Mouse (Mus musculus): ENCODE measurements around the gene Anks1b.

DNA sequence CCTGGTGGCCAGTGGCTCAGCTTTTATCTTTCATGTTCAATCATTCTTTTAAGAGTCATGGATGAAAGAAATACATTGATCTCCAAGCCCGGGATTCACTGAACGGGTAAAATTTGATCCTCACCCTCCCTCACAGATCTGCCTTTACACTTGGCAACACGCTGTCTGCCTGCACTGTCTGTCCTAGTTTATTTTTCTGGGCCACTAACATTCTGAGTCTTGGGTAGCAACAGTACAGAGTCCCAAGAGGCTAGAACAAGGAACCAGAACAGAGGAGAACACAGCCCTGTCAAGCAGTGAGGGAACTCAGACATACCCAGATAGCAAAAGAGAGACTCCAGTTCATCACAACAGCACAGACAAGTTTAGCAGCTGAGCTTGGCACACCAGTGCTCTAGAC is 797.0 kb downstream of the Anks1b start:
- TF ChIP-seq POLR2A (IDR thresholded peaks at IDR 0.05; ENCODE audit: low read depth, low read length), result no peak
- no peak for TF ChIP-seq CTCF (IDR thresholded peaks at IDR 0.05; ENCODE audit: extremely low read depth, insufficient read depth, insufficient read length, insufficient replicate concordance)
